Mouse (Mus musculus): ENCODE measurements around the gene Cd3d.
"Not testable (repeated sequence)": the region's sequence is repeated elsewhere in the genome, so short reads cannot be mapped to it uniquely, and the experiment has no call there.

The Cd3d gene

DNA sequence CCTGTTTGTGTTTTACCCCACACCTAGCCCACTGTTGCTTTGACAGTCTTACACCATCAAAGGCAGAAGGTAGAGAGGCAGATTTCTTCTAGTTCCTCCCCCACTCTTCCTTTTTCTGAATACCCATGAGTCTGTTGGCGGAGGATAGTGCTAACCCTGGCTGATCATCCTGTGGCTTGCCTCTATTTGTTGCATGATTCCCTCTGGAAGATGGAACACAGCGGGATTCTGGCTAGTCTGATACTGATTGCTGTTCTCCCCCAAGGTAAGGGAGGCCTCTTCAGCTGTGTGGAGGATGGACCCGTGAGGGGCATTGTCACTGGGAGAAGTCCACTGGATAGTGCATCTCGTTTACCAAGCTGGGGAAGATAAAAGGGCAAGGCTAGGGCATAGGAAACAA is at the start of gene Cd3d:
TSS of gene Cd3d (plus strand) at position 111 of the 400 bp plus-strand sequence.
- DNase-seq: no peak

DNA sequence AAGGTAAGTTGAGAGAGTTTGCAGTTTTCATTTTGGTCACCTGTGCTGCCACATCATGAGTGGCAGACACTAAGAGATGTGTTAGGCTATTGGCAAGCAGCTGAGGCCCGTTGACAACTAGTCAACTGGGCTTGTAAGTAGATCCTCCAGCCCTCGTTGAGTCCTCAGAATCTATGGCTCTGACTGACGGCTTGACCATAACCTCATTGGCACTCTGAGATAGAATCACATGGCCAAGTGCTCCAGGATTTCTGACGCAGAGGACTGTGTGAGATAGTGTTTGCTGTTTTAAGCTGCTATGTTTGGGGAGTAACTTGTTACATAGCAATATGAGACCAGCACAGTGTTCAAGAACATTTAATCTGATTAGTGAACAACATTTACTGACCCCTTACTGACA is 39.8 kb upstream of the Cd3d start:
- DNase-seq: no peak

GRCm38 (mm10) chr9:44942421-44942820 is 39.2 kb upstream of the Cd3d start:
- peak; percentile 75 for DNase-seq

- no peak for DNase-seq
These were observed 35.3 kb upstream of the Cd3d start for GRCm38 (mm10) chr9:44946185-44946695.

GRCm38 (mm10) chr9:44947836-44948235 is 33.8 kb upstream of the Cd3d start:
- no peak for DNase-seq

- DNase-seq: no peak
These were observed 27.2 kb upstream of the Cd3d start for GRCm38 (mm10) chr9:44954432-44954831.

- DNase-seq: peak; percentile 99
These were observed 16.3 kb upstream of the Cd3d start, which contains the start of gene Ube4a for GRCm38 (mm10) chr9:44965126-44965832. Gene Ube4a, minus strand, starts transcription at chr9:44965600.

DNA sequence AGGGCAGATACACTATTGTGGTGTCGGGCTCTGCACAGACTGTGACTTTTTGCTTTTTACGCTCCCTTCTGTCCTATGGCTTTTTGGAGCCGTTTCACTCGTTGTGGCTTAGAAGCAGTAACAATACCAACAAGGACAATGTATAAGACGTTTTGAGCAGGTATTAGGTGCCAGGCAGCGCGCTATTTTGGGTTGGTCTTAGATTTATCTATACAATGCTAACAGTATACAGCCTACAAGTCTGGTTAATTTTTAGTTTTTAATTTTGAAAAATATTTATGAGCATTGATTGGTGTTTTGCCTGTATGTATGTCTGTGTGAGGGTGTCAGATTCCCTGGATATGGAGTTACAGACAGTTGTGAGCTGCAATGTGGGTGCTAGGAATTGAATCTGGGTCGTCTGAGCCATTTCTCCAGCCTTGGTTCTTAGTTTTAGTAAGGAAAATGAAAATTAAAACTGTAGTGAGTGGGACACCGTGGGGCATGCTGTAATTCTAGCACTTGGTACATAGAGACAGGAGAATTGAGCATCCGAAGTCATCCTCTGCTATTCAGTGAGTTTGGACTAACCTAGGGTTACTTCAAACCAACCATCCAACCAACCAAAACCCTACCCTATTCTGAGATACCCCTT is 15.6 kb upstream of the Cd3d start:
- DNase-seq: no peak

GRCm38 (mm10) chr9:44966815-44967242 is 14.8 kb upstream of the Cd3d start:
- DNase-seq: peak; percentile 81

GRCm38 (mm10) chr9:44967763-44968162 is 13.8 kb upstream of the Cd3d start:
- DNase-seq: not testable (repeated sequence)

- no peak for DNase-seq
These were observed 12.1 kb upstream of the Cd3d start for GRCm38 (mm10) chr9:44969450-44969849.

DNA sequence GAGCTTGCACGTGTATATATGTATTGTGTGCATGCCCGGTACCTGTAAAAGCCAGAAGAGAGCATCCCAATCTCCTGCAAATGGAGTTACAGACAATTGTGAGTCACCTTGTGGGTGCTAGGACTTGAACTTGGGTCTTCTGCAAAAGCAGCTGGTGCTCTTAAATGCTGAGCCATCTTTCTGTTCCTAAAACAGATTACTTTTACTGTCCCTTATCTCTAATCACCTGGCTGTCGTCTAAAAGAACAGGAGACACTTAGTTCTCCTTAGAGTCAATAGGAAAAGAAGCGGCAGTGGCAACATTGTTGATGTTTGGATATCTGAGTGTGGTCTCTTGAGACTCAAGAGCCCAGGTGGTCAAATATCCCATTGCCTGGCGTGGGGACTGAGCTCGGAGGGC is 3.8 kb upstream of the Cd3d start:
- no peak for DNase-seq

GRCm38 (mm10) chr9:44979806-44980205 is 1.8 kb upstream of the Cd3d start:
- DNase-seq: no peak

- DNase-seq: no peak
These were observed 1.3 kb upstream of the Cd3d start, which contains the start of gene Cd3g for GRCm38 (mm10) chr9:44980242-44980641. Gene Cd3g, minus strand, starts transcription at chr9:44980431.

DNA sequence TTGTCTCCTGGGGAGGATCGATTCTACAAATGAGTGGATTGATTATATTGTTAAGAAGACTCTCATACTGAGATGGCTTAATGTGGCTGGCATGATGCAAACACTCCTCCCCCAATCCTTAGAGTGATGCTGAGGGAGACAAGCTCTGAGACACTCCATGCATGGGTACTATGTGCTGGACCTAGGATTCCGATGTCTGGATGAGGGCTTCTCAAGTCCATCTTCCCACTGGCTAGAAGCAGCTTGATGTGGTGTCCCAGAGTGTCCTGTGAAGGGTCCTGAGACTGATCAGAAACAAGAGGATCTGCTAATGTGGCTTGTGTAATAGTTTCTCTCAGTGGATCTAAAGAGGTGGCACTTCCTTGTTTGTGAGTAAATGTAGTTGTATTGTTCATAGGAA is 482 bp upstream of the Cd3d start:
- DNase-seq: no peak

GRCm38 (mm10) chr9:44982081-44982480 is 495 bp downstream of the Cd3d start:
- DNase-seq: no peak

- DNase-seq: no peak
These were observed 945 bp downstream of the Cd3d start for GRCm38 (mm10) chr9:44982531-44982930.

- no peak for DNase-seq
These were observed 1.4 kb downstream of the Cd3d start for GRCm38 (mm10) chr9:44983001-44983400.

DNA sequence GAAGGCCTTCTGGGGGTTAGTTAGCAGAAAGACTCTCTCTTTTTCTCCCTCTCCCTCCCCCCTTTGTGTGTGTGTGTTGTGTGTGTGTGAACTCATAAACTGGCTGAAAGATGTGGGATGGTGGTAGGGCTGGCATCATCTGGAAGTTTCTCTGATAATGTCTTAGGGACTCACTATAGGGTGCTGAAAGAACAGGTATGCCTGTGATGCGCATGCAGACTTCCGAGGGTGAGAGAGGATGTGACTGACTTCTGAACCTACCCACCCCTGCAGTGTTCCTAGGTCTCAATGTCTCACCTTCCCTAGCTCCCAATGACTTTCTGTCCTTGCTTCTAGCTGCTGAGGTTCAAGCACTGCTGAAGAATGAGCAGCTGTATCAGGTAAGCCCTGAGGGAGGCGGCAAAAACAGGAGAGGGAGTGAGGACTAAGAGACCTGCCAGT is 4.2 kb downstream of the Cd3d start:
- DNase-seq: no peak

GRCm38 (mm10) chr9:44986242-44986781 is 4.7 kb downstream of the Cd3d start:
- no peak for DNase-seq

GRCm38 (mm10) chr9:44986976-44987375 is 5.4 kb downstream of the Cd3d start:
- no peak for DNase-seq

DNA sequence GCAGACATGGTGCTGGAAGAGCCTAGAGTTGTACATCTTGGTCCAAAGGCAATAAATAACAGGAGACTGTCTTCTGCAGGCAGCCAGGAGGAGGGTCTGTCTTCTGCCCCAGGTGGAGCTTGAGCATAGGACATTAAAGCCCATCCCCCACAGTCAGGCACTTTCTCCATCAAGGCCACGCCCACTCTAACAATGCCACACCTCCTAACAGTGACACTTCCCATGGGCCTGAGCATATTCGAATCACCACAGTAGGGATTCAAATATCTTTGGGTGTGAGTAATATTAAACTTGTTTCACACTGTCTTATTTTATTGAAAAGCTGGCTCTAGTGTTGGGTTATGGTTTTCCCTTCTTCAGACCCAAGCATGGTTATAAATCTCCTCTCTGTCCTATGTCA is 10.2 kb downstream of the Cd3d start:
- no peak for DNase-seq

DNA sequence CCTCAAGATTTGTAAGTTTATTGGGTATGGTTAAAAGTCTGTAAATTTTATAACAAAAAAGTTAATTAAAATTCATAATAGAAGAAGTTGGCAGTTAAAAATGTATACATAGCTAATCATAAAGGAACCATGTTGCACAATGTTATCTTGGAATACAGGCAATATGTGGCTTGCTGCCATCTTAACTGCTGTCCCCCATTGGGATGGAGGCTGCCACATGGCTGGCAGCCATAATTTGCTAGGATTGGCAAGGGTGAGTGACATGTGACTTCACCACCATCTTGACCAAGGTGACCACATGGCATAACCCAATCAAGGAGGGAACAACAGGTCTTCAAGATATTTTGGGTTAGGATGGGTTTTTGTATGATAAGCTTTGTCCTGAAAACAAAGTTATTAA is 10.7 kb downstream of the Cd3d start:
- DNase-seq: peak; percentile 36

GRCm38 (mm10) chr9:44993268-44993667 is 11.7 kb downstream of the Cd3d start:
- DNase-seq: no peak
